Mouse (Mus musculus): ENCODE data around the gene Gpcpd1.
"Not testable (repeated sequence)": the region's sequence is repeated elsewhere in the genome, so short reads cannot be mapped to it uniquely, and the experiment has no call there.

Gpcpd1 gene

GRCm38 (mm10) chr2:132587240-132587779, at the start of gene Gpcpd1:
Gpcpd1 (minus strand) TSS chr2:132587729.
- DNase-seq (ENCODE audit: low spot score), result no peak

- no peak for DNase-seq (ENCODE audit: low spot score)
Observed at GRCm38 (mm10) chr2:132636534-132636933, 49.0 kb upstream of the Gpcpd1 start.

GRCm38 (mm10) chr2:132628626-132629025, 41.1 kb upstream of the Gpcpd1 start:
- DNase-seq (ENCODE audit: low spot score), result no peak

GRCm38 (mm10) chr2:132623092-132623491, 35.6 kb upstream of the Gpcpd1 start:
- no peak for DNase-seq (ENCODE audit: low spot score)

- DNase-seq (ENCODE audit: low spot score), result no peak
Observed at GRCm38 (mm10) chr2:132617693-132618092, 30.2 kb upstream of the Gpcpd1 start.

GRCm38 (mm10) chr2:132613581-132614188, 26.2 kb upstream of the Gpcpd1 start:
- peak; percentile 34 for DNase-seq (ENCODE audit: low spot score)

- DNase-seq (ENCODE audit: low spot score), result no peak
Observed at GRCm38 (mm10) chr2:132611551-132612233, 24.2 kb upstream of the Gpcpd1 start.

- peak; percentile 61 for DNase-seq (ENCODE audit: low spot score)
Observed at GRCm38 (mm10) chr2:132607141-132608093, 19.9 kb upstream of the Gpcpd1 start.

- DNase-seq (ENCODE audit: low spot score), result no peak
Observed at GRCm38 (mm10) chr2:132605795-132606563, 18.4 kb upstream of the Gpcpd1 start.

- DNase-seq (ENCODE audit: low spot score), result no peak
Observed at GRCm38 (mm10) chr2:132604922-132605321, 17.4 kb upstream of the Gpcpd1 start.

GRCm38 (mm10) chr2:132603706-132604105, 16.2 kb upstream of the Gpcpd1 start:
- DNase-seq (ENCODE audit: low spot score), result no peak

- DNase-seq (ENCODE audit: low spot score), result peak; percentile 37
Observed at GRCm38 (mm10) chr2:132601777-132602176, 14.2 kb upstream of the Gpcpd1 start.

- peak; percentile 43 for DNase-seq (ENCODE audit: low spot score)
Observed at GRCm38 (mm10) chr2:132600081-132600480, 12.6 kb upstream of the Gpcpd1 start.

GRCm38 (mm10) chr2:132599127-132599526, 11.6 kb upstream of the Gpcpd1 start:
- DNase-seq (ENCODE audit: low spot score), result peak; percentile 82

GRCm38 (mm10) chr2:132597866-132598480, 10.4 kb upstream of the Gpcpd1 start:
- DNase-seq (ENCODE audit: low spot score), result peak; percentile 43

- DNase-seq (ENCODE audit: low spot score), result peak; percentile 71
Observed at GRCm38 (mm10) chr2:132597226-132597625, 9.7 kb upstream of the Gpcpd1 start.

- DNase-seq (ENCODE audit: low spot score), result peak; percentile 51
Observed at GRCm38 (mm10) chr2:132595601-132596235, 8.2 kb upstream of the Gpcpd1 start.

- DNase-seq (ENCODE audit: low spot score), result no peak
Observed at GRCm38 (mm10) chr2:132592126-132592525, 4.6 kb upstream of the Gpcpd1 start.

- DNase-seq (ENCODE audit: low spot score), result not testable (repeated sequence)
Observed at GRCm38 (mm10) chr2:132591579-132591978, 4.0 kb upstream of the Gpcpd1 start.

- no peak for DNase-seq (ENCODE audit: low spot score)
Observed at GRCm38 (mm10) chr2:132589906-132590538, 2.5 kb upstream of the Gpcpd1 start.

All from lung, postnatal 25 days (tissue).